Mouse (Mus musculus): Measurements from ENCODE around the gene Tnpo2.
"Not testable (repeated sequence)": the region's sequence is repeated elsewhere in the genome, so short reads cannot be mapped to it uniquely, and the experiment has no call there.

Tnpo2 gene

DNA sequence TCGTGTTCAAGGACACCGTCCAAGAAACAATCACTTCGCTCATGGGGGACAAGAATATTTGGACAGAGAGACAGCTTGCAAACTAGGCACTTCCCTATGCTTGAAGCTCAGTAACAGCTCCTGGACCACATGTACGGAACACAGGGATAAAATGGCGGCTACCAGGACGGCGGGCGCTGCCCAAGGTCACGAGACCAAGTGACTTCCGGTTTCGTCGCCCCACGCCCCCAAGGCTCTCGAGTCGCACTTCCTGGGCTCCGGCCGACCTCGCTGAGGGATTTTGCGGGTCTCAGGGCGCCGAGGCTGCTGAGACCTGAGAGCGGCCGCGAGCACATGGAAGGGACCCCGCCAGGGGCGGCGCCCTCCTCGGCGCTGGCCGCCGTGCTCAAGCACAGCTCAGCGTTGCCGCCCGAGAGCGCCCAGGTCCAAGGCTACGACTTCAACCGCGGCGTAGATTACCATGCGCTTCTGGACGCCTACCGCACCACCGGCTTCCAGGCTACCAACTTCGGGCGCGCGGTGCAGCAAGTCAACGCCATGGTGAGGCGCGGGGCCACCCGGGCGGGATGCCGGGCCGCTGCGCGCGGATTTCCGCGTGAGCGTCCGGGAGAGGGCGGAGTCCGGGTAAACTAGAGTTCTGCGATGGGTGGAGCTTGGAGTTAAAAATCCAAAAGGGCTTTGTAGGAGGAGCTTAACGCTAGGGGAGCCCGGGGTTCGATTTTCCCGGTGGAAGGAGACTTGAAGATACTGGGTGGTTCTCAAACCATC, 35.0 kb downstream of the Tnpo2 start, which contains the start of gene Dhps:
TSS of gene Dhps (plus strand) at position 244 of the 768 bp plus-strand sequence.
- in situ Hi-C loops (cut with MboI; ENCODE audit: low sequenced_read_pairs): no loop called here

DNA sequence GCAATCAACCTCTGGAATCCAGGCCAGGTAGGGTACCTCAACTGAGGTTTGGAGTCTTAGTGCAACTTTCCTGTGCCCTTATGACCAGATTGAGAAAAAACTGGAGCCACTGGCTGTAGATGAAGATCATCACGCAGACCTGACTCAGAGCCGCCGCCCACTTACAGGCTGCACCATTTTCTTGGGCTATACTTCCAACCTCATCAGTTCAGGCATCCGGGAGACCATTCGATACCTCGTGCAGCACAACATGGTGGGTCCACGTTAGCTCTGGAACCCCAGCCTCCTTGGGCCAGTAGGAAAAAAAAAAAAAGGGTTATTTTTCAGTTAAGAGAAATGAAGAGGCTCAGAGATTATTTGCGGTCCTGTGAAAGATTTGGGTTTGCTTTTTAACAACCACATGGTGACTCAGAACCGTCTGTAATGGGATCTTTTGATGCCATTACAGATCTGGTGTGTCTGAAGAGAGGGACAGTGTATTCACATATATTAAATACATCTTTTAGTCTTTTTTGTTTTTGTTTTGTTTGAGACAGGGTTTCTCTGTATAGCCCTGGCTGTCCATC, 35.7 kb downstream of the Tnpo2 start:
- in situ Hi-C loops (cut with MboI; ENCODE audit: low sequenced_read_pairs): no loop called here

DNA sequence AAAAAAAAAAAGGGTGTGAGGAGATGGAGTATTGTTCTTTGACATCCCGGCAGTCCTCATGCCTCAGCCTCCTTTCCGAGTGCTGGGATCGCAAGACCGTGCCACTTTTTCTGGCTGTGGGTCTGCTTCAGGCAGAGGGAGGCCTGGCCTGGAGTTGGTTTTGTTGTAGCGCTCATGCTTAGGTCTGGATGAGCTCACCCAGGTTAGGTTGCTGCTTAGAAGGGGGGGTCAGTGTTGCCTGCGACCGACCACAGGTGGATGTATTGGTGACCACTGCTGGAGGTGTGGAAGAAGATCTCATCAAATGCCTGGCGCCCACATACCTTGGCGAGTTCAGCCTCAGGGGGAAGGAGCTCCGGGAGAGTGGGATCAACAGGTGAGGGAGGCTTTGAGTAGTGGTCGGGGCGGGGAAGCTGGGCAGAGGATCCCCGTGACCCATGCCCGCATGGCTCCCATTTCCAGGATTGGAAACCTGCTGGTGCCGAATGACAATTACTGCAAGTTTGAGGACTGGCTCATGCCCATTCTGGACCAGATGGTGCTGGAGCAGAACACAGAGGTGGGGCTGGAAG, 36.4 kb downstream of the Tnpo2 start:
- in situ Hi-C loops (cut with MboI; ENCODE audit: low sequenced_read_pairs): no loop called here

DNA sequence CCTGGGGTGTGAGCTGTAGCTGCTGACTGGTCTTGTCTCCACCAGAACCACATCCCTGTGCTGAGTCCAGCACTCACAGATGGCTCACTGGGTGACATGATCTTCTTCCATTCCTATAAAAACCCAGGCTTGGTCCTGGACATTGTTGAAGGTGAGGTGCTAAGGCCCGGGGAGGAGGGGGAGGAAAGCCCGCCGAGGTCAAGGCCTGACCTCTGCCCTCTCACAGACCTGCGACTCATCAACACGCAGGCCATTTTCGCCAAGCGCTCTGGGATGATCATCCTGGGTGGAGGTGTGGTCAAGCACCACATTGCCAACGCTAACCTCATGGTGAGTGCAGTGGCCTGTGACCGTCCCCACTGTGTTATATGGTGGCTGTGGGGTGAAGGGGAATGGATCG, 37.5 kb downstream of the Tnpo2 start:
- in situ Hi-C loops (cut with MboI; ENCODE audit: low sequenced_read_pairs): no loop called here

DNA sequence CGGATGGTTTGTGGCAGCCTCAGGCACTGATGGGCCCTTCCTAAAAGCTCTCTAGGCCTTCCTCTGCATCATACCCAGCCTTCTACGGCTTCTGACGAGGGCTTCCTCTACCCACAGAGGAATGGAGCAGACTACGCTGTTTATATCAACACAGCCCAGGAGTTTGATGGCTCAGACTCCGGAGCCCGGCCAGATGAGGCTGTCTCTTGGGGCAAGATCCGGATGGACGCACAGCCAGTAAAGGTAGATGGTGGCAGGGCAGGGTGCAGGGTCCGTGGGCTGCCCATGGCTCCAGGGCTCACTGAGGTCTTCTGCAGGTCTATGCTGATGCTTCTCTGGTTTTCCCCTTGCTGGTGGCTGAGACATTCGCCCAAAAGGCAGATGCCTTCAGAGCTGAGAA, 37.9 kb downstream of the Tnpo2 start:
- in situ Hi-C loops (cut with MboI; ENCODE audit: low sequenced_read_pairs): no loop called here

DNA sequence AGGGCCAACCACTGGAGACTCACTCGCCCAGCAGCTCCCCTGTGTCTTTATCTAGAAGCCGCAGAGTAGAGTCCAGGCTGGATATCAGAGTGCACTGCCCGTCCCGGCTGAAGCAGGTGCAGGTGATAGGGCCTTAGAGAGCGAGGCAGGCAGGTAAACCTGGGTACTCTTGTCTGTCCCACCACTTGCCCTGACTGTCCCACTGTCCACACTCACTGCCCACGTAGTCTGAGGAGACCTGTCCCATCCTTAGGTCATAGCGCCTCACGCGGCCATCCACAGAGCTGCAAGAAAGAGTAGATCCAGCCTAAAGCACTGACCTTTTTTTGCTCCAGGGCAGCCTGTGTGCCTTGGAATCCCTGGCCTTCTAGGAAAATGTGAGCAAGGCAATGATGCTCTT, 39.3 kb downstream of the Tnpo2 start:
- in situ Hi-C loops (cut with MboI; ENCODE audit: low sequenced_read_pairs): no loop called here

DNA sequence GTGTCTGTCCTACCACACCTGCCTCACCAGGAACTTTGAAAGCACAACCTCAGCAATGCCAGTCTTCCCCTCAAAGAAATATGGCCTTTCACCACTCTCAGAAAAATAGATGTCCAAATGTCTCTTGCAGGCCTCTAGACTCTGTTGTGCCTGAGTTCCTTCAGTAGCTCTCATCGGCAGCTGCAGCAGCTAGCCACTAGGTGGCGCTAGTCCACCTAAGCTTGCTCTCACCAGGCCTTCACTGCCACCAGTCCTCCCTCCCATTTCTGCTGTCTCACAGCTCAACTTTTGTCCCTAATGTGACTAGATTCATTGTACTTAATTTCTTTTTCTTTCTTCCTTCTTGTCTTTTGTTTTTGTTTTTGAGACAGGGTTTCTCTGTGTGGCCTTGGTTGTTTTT, 40.3 kb downstream of the Tnpo2 start:
- in situ Hi-C loops (cut with MboI; ENCODE audit: low sequenced_read_pairs): no loop called here

DNA sequence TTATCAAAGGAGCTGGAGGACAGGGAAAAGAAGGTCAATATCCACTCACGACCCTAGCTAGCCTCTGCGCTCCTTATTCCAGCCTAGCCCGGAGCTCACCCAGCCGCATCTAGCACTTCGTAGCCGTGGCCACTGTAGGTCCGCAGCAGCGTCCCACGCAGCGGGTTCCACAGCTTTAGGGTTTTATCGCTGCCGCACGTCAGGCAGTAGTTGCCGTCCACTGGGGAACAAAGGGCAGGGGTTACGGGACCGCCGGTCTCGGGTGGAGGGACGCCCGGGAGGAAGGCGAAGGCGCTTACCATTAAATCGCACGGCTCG, 43.5 kb downstream of the Tnpo2 start:
- in situ Hi-C loops (cut with MboI; ENCODE audit: low sequenced_read_pairs): no loop called here

DNA sequence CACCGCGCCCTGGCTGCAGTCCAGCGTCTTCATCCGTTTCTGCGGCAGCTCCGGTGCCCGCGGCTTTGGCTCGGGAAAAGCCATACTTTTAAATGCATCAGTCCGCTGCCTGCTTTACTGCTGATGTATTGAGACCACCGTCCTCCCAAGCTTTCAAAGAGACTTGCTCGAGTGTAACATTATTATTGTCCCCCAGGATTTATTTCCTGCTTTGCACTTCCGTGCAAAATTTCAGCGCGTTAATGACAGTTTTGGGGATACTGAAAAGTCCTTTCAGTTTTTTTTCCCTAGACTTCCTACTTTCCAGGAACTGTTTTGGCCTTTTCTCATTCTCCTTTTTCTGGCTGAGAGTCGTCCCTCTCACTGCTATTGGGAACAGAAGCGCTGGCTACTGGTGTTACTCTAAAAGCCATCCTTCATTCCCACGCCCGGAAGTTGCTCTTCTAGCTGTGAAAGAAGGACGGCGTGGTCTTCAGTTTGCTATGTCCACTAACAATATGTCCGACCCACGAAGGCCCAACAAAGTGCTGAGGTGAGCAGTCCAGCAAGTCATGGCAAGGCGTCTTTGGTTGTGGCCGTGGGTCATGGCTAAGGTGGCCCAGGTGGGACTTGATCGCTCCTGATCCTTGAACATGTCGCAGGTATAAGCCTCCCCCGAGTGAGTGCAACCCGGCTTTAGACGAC, 44.0 kb downstream of the Tnpo2 start, which contains the start of gene Wdr83os:
TSS of gene Wdr83os (plus strand) at position 209 of the 684 bp plus-strand sequence.
- in situ Hi-C loops (cut with MboI; ENCODE audit: low sequenced_read_pairs): no loop called here

DNA sequence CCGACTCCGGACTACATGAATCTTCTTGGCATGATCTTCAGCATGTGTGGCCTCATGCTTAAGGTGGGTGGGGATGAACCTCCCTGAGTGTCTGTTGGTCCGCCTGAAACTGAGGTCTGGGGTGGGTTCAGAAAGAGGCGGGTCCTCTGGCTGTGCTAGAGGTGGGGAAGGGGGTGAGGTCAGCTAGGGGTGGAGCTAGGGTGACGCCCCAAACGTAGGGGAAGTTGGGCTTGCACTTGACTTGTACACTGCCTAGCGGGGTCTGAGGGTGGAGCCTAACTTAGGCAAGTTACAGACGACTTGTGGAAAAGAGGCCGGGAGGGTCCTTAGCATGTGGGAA, 44.5 kb downstream of the Tnpo2 start, which contains the start of gene Wdr83:
TSS of gene Wdr83 (minus strand) at position 91 of the 340 bp plus-strand sequence.
- in situ Hi-C loops (cut with MboI; ENCODE audit: low sequenced_read_pairs): no loop called here

DNA sequence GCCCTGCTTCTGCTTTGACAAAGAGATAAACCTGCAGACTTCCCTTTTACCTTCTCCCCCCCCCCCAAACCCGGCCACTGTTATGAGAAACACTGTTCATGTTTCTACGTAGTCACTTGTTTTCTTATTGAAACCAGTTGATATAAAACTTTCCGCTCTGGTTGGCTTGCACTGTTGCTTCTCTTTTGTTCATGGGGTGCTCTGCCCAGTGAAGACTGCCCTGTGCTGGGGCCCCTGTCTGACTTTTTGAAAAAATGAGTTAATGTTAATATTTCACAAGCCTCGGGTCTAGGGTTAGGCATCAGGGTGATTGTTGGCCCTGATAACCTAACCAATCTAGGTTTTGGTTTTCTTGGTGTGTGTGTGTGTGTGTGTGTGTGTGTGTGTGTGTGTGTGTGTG, 45.5 kb downstream of the Tnpo2 start:
- in situ Hi-C loops (cut with MboI; ENCODE audit: low sequenced_read_pairs): not testable (repeated sequence)

DNA sequence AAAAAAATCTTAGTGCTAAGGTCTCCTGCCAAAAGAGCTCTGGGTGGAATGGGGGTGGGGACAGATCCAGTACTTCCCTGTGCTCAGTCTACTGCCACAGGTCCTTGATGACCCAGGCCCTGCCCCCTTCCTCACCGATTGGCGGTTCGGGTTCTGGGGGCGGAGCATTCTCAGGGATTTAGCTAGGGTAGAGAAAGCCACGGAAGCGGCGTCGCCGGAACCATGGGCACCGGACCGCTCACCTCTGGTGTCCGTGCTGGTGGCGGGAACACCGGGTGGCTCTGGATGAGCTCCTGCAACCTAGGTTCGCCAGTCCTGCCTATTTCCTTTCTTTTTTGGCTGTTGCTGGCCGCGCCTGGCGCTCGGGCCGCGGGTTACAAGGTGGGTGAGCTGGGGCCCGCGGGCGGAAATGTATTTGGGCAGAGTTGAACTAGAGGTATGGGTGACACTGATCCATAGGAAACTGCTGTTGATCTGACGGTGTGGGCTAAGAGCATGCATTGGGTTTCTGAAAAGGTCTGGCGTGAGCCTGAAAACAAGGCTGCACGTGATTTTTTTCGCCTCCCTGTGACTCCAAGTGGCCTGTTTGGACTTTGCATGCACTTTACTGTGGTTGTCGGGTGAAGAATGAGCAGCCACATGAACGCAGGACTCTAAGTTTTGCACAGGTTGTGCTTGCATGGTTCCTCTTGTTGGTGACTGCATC, 46.5 kb downstream of the Tnpo2 start, which contains the start of gene Man2b1:
TSS of gene Man2b1 (plus strand) at position 163 of the 706 bp plus-strand sequence.
- in situ Hi-C loops (cut with MboI; ENCODE audit: low sequenced_read_pairs): no loop called here

DNA sequence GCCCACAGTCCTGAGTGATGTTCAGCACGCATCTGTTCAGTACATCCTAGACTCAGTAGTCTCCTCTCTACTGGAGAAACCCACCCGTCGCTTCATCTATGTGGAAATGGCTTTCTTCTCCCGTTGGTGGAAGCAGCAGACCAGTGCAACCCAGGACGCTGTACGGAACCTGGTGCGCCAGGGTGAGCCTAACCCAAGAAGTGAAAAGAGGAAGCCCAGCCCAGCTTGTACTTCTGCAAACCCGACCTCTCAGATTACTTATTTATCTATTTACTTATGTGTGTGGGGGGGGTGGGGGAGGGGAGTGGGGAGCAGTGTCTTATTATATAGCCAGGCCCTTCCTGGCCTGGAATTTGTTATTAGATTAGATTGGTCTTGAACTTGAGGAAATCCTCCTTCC, 47.9 kb downstream of the Tnpo2 start:
- in situ Hi-C loops (cut with MboI; ENCODE audit: low sequenced_read_pairs): no loop called here

DNA sequence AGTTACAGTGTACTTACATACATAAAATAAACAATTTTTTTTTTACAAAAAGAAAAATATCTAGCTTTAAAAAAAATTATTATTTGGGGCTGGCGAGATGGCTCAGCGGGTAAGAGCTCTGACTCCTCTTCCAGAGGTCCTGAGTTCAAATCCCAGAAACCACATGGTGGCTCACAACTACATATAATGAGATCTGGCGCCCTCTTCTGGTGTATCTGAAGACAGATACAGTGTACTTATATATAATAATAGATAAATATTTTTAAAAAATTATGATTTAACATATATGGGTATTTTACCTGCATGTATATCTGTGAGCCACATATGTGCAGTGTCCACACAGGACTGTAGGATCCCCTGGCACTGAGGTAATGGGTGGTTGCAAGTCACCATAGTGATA, 49.5 kb downstream of the Tnpo2 start:
- in situ Hi-C loops (cut with MboI; ENCODE audit: low sequenced_read_pairs): no loop called here

DNA sequence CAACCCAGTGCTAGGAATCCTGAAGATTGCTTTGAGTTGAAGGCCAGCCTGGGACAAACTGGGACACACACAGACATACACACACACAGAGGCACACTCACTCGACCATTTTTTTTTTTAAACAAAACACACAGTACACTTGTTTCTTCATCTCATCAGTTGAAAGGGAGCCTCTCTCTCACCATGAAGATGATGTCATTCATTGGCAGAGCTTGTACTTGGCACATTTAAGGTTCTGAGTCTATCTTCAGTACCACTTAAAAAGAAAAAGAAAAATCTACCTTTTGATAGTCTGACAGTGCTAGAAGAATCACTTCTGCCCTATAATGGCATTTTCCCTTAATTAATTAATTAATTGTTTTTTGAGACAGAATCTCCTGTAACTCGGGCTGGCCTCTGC, 52.1 kb downstream of the Tnpo2 start:
- in situ Hi-C loops (cut with MboI; ENCODE audit: low sequenced_read_pairs): no loop called here

DNA sequence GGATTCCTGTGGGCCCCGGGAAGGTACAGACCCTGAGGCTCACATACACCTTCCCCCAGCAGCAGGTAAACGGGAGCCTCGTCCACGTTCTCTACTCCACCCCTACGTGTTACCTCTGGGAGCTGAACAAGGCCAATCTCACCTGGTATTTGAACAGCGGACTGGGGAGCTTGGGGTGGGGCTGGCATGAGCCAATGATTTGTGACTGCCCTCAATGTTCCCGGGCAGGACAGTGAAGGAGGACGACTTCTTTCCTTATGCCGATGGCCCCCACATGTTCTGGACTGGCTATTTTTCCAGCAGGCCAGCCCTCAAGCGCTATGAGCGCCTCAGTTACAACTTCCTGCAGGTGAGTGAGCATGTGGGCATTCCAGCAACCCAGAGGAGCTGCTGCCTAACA, 54.1 kb downstream of the Tnpo2 start:
- in situ Hi-C loops (cut with MboI; ENCODE audit: low sequenced_read_pairs): no loop called here

DNA sequence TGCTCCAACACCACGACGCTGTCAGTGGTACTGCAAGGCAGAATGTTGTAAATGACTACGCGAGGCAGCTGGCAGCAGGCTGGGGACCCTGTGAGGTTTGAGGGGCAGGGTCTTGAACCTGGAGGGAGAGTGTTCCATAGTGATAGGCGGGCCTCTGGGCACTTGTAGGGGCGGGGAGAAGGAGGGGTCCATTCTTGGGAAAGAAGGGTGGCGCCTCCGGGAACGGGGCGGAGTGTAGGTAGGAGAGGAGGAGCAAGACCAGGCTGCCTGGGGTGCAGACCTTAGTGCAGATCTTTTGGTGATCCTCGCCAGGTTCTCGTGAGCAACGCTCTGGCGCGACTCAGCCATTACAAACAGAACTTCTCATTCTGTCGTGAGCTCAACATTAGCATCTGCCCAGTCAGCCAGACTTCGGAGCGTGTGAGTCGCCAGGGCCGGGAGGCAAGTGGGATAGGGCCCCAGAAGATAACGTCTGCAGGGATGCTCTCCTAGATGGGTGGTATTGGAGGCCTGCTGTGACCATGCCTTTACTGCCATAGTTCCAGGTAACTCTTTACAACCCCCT, 54.9 kb downstream of the Tnpo2 start:
- in situ Hi-C loops (cut with MboI; ENCODE audit: low sequenced_read_pairs): no loop called here

DNA sequence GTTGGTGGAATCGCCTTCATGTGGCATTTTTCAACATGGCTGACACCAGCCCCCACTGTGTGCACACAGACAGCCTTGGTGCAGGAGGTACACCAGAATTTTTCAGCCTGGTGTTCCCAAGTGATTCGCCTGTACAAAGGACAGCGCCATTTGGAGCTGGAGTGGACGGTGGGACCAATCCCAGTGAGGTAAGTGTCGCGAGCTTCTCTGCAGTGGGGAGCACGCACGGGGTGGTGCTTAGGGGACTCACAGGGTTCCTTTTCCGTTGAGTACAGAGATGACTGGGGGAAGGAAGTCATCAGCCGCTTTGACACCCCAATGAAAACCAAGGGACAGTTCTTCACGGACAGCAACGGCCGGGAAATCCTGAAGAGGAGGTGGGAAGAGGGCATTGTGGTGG, 58.3 kb downstream of the Tnpo2 start:
- in situ Hi-C loops (cut with MboI; ENCODE audit: low sequenced_read_pairs): no loop called here

DNA sequence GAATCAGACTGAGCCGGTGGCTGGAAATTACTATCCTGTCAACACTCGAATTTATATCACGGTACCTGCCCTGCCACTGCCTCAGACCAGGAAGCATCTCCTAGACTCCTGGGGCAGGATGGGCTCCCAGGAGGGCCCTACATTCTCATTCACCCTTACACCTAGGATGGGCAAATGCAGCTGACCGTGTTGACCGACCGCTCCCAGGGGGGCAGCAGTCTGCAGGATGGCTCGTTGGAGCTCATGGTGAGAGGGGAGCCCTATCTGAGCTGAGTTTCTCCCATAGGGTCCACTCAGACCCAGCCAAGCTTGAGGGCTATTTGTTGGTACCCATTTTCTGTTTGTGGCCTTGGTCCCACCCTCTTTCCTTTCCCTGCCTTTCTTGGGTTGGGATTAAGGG, 58.9 kb downstream of the Tnpo2 start:
- in situ Hi-C loops (cut with MboI; ENCODE audit: low sequenced_read_pairs): no loop called here

DNA sequence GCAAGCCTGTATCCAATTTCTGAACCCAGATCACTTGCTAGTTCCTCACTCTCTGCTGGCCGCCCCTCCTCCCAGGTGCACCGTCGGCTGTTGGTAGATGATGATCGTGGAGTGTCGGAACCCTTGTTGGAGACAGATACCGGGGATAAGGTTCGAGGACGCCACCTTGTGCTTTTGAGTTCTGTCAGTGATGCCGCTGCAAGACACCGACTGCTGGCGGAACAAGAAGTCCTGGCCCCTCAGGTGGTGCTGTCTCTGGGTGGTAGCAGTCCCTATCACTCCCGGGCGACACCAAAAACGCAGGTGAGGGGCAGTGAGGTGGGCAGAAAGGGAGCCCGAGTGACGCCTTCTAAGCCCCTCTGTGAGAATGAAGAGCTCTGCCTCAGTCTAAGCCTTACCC, 59.5 kb downstream of the Tnpo2 start:
- in situ Hi-C loops (cut with MboI; ENCODE audit: low sequenced_read_pairs): no loop called here

DNA sequence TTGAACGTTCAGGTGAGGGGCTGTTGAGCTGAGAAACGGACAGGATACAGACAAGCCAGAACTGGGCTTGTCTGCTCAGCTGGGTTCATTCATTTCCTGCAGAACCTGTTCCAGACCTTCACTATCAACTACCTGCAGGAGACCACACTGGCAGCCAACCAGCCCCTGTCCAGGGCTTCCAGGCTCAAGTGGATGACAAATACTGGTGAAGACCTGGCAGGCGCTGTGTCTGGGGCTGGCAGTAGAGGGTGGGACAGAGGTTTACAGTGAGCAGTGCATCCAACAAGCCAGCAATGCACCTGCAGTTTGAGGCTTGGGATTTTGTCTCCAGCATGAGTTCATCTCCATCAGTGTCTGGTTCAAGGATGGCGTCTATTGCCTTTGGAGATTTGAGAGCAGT, 60.1 kb downstream of the Tnpo2 start:
- in situ Hi-C loops (cut with MboI; ENCODE audit: low sequenced_read_pairs): no loop called here
